Mouse (Mus musculus) urinary bladder, postnatal 14 days (tissue): ENCODE measurements around the gene Gm20388.
A peak's percentile ranks its signal among the peaks of the same experiment; 100 is the strongest.

Experiments
- DNase-seq: peaks from one replicate; pipeline ENCODE4 v3.0.0; 2021; ENCODE audit warnings: low spot score

Gm20388 gene

DNA sequence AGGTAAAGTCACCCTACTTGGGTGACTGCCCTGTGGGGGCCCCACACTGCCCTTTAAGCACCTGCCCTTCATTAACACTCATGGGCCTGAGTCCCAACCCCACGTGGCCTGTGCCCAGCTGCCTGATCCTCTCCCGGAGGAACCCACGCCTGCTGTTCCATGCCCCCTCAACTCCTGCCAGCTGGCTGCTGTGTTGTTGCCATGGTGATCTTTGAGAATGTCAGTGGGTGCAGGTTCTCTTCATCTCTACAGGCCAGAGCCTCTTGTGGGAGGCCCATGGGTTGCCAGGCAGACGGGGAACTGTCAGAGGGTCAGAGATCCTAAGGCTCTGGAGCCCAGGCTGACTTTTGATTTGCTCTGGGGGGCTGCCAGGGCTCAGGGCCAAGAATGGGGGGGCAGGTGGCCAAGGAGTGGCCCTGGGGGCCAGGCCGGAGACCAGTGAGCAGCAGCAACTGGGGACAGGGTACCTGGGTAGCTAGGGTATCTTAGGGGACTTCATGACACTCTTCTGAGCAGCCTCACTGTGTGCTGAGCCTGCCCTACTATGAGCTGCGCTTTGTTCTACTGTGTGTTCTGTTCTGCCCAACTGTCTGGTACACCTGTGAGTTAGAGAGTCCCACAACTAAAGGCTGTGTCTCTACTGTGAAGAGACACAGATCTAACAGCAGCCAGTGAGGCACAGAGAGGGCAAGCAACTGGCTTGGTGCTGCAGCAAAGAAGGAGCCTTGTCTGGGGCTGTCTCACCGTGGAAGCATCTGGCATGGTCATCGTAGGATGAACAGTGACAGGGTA, 381.9 kb downstream of the Gm20388 start:
- no peak for DNase-seq

DNA sequence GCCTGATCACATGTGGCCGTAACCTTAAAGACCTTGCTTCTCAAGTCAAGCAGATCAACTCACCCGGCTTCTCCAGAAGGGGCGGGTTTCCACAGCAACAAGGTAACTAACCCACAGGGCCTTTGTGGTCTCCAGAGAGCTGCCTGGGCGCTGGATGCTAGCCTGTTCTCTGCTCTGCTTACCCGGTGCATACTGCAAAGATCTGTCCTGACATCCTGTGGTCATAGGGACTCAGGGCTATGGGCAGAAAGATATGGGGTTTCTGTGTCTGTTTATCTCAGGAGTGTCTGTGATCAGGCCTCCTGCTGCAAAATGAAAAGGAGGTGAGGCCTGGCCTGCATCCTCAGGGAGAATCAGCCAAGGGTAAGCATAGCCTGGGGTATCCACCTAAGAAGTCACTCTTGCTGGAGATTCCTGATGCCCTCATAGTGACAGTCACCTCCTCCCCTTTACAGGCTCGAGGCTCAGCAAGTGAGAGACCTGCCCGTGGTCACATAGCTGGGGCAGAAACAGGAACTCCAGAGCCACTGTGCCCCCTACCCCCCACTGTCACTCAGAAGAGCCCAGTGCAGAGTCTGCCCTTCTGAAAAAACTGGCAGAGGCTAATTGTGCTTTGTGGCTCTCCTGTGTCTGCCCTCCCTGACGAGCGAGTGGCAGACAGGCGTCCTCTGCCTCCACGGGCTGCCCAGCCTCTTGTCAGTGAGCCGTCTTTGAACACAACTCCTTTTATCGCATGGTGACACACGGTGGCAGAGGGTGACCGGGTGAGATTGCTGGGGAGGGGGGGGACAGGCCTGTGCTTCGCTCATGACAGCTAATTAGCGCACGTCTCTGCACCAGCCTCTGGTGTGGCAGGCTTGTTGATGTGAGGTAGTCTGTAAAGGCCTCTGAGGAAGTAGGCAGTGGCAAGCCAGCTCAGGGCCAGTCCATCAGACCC, 383.0 kb downstream of the Gm20388 start:
- DNase-seq, result no peak

DNA sequence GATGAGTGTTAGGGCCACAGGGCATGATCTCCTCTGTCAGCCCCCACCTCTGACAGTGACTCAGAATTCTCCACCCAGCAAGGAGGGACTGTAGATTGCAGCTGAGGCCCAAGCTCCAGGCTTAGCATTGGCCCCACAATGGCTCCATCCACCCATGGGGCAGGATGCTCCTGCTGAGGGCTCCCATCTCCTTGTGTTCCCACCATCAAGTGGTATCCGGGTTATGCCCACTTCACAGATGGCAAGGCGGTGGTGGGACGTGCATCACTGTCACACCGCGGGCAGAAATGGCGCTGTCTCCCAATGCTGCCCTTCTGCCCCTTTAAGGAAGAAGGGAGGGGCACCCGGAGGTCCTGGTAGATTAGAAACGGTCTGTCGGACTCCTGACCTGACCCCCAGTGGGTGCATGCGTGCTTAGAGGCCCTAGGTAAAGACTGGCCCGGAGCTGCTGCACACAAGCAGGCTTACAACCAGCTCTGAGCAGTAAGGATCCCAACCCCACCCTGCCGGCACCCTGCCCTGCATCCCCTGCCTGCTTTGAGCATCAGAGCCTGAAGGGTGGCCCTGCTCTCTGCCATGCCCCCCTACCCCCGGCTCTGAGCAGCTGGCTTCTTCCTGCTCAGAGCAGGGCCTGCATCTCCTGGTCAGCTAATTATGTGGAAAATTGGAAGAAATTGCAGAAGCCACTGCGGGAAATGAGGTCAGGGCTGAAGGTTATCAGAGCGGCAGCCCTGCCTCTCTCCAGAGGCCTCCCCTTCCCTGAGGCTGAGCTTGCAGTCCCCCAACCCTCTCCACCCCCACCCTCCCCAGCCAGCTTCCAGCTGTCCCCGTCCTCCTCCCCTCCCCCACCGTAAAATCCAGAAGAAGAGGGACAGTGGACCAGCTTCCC, 384.6 kb downstream of the Gm20388 start:
- no peak for DNase-seq

DNA sequence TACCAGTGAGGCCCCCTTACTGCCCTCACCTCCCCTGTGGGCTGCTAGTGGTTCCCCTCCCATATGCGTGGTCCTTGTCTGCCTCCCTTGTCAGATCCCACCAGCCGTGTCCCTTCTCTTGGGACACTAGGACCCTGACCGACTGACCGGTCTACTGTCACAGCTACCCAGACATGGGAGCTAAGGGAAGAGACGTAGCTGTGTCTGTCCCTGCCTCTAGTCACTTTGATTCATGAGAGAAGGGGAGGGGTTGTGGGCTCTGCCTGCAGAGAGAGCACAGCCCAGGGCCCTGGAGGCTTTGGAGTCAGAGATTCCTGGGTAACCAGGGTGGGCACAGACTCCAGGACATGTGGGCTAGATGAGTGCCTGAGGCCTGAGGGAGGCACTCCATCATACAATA, 386.4 kb downstream of the Gm20388 start:
- DNase-seq, result no peak

DNA sequence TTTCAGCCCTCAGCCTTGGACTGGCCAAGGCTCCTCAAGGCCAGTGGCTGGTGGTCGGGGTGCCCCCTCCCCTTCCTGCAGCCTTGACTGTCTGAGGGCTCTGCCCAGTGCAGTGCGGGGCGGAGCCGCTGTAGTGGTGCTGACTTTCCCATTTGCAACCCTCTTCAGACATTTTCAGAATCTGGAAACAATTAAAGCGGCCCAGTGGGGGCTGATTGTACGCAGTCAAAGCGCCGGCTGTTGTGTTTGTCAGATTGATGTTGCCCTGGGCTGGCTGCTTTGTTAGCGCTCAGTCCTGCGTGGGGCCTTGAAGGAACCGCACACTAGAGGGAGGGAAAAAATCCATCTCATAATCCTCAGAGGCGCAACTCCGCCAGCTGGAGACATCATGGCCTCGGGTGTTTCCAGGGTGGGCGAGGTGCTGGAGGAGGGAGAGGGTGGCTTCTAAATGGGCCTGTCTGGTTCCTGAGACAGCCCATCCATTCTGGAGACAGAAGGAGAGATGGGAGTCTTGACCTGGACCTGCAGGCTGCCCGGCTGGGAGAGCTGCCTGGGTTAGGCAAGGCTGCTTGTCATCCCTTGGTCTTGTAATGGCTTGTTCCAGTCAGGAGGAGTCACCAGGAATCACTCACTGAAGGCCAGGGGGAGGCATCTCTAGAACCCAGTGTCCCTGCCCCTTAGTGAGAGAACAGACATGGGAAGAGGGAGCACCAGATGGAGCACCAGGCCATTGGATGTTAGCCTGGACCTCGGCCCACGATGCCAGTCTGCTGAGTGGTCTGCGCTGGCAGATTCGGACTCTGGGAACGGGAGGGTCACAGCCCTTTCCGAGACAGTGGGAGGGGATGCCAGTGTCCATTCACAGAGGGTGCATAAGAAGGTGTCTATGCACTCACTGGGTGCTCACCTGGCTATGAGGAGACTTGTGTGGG, 388.2 kb downstream of the Gm20388 start:
- DNase-seq, result no peak

DNA sequence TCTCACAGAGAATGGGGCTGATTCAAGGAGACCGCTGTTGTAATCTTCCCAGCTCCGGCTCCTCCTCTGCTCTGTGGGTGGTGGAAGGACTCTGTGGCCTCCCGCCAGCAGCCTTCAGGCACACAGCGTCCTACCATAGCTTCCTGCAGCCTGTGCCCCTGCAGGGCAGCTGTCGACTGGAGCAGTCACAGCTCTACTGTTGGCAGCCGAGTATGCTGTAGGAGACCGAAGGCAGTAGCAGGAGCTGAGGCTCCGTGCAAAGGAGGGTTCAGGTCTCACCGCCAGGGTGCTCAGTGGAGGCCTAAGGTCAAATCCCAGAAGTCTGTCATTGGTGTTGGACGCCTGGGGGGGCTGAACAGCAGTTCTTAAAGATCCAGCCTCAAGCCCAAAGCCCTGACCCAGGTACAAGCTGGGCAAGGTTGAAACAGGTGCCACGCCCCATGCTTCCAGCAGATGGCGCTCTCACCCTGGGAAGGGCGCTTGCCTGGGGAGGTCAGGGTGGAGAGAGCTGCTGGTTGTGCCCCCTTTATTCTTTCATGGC, 390.0 kb downstream of the Gm20388 start:
- DNase-seq, result peak; percentile 79

DNA sequence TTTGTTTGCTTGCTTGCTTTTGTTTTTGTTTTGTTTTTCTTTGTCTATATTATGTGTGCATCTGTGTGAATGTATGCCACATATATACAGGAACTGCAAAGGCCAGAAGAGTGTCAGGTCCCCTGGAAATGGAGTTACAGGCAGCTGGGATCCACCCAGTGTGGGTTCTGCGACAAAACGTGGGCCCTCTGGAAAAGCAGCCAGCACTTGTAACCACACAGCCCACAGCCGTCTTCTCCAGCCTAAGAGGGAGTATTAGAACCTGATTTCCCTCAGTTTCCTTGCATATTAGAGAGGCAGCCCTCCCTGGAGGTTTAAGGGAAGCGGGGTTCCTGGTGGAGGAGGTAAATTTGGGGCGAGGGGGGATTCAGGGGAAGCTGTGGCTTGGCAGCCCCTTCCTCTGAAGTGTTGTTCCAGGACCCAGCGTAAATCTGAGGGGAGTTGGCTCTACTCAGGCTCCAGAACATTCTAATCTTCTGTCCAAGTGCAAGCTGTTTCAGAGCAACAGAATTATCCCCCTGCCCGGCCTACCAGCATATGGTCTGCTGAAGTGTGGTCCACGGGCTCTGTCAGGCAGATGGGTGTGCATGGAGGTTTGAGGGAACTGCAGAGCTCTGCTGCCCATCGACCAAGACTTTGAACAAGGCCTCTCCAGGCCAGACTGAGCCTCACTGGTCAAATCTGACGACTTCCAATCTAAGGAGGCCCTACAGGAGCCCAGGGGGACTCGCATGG, 392.5 kb downstream of the Gm20388 start:
- DNase-seq, result no peak

DNA sequence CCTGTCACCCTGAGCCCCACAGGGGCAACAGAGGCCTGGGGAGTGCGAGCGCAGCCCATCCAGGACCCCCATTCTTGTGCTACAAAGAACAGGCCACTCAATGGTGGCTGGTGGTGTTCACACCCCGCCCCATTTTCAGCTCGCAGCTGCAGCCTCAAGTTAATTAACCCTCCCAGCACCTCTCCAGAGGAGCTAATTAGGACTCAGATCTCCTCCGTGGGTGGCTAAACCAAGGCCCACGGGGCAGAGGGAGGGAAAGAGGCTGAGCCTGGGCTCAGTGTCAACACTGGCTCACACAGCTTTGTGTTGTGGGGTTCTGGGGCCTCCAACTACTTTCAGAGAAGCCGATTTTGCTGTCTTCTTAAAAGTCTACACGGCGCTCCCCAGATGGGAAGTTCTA, 393.5 kb downstream of the Gm20388 start:
- no peak for DNase-seq

DNA sequence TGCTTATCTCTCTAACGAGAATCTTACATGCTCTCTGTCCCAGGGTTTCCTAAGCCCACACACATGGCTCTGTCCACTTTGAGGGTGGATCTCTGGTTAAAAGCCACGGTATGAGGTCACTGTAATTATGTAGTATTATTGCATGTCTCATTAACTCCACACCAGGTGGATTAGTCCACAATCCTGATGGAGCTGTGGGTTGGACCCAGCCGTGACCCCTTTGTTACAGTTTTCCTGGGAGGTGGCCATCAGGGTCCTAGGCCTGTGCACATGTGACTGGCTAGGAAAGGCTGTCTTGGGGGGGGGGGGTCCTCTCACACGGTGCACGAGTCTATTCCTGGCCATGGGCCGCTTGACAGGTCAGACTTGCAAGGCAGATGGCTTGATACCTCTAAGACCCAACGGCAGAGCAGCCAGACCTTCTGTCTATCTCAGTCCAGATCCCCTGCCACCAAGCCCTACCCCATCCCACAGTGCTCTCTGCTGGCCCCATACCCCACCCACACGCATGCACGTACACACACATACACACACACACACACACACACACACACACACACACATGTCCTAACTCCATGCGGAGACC, 395.3 kb downstream of the Gm20388 start:
- DNase-seq, result no peak

DNA sequence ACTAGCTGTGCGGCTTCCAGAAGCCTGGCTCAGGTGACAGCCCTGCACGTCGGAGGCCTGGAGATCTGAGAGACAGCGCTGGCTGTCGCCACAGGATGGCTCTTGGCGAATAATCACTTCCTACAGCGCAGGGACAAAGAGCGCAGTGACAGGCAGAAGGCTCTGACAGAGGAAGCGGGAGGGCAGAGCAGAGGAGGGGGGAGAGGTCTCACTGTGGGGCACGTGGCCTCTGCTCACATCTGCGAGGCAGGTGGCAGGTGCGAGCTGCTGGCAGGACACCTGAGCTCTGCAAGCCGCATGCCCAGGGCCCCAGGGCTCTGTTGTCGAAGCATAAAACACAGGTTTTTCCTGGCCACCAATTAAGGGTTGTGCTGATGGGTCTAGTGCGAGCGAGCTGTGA, 396.5 kb downstream of the Gm20388 start:
- no peak for DNase-seq

DNA sequence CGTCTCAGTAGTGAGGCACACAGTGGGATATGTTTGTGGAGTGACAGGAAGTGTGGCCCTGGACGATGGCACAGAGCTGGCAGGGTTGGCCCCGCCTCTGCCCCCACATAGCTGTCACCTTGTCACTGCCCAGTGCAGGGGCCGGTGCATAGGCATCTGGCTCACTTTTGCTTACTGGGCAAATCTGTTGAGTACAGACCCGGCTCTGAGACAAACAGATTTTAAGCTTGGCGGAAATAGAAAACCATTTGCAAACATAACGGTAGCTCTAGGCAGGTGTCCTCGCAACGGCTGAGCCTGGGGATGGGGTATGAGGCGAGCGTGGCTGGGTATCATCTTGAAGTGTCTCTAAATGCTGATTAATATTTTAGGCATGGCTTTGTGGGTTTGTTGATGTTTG, 396.9 kb downstream of the Gm20388 start:
- no peak for DNase-seq

DNA sequence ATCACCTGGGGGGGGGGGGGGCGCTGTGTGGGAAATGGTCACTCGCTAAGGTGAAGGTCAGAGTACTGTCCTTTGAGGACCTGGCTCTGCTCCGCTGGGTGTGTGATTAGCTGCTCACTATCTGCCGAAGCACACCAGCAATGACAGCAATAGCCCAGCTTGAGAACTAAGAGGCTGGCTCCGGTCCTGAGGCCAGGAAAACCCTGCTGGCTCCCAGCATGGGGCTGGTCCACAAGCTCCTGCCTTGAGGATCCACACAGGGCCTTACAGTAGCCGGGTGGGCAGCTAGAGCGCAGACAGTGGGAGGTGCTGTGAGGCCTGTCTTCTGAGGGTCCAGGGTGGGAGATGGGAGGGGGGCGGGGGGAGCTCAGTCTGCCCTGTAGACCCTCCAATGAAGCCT, 397.5 kb downstream of the Gm20388 start:
- DNase-seq, result no peak

DNA sequence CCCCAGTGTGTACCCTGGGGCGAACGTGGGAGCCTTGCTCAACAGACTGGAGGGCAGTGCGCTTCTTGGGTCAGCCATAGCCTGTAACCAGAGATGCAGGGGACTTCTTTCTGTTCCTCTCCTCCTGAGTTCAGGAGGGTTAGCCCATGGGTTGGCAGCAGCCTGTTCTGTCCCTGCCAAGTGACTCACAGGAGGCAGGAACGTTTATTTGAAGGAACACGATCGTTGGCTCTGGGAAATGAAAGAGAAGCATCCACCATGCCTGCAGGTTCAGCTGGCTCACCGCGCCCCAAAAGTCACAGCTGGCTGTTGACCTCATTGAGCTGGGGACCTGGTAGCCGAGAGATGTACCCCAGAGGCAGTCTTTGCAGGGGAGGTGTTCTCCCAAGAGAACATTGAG, 397.9 kb downstream of the Gm20388 start:
- DNase-seq, result peak; percentile 60

DNA sequence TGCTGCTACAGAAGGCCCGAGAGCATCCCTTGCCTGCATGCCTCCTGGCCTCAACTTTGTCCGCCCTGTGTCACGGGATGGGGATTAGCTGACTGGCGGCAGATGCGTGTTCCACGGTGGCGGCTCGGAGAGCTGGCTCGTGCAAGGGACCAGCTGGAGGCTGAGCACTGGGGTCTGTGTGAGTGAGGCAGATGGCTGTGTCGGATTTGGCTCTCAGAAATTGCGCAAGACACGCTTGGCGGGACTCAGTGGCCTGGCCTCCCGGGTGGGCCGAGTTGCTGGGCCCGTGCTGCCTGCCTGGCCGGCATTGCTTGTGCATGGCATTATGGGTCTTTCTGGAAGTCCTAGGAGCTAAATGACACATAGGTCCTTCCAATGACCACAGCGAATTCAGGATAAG, 398.7 kb downstream of the Gm20388 start:
- DNase-seq, result peak; percentile 72

DNA sequence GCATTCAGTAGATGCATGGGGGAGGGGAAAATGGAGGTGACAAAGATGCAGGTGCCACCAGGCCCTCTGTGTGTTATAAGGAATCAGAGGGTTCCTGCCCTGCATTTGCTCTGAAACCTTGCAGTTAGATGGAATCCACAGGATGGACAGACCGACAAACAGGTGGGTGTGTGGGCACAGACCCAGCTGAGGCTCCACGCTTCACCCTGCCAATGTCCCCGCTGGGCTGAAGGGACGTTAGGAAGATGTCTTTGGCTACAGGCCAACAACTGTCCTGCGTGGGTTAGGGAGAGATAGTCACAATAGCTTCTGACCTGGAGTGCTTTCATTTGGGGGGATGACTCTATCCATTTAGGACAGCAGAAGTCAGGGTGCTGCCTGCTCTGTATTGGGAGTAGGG, 399.4 kb downstream of the Gm20388 start:
- DNase-seq, result no peak

DNA sequence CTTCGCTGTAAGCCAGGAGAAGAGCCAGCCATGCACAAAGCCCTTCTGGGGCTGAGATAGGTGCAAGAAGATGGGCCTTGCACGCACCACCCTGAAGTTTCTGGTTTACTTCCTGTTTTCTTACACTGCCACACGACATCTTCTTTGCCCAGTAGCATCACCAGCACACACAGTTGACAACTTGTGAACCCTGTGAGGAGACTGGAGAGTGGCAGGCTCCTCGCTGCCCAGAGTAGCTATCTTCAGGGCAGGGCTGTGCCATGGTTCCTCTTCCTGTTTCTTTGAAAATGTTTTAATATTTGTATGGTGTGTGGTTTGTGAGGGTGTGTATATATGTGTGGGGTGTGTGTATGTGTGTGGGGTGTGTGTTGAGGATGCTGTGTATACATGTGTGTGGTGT, 401.8 kb downstream of the Gm20388 start:
- no peak for DNase-seq

DNA sequence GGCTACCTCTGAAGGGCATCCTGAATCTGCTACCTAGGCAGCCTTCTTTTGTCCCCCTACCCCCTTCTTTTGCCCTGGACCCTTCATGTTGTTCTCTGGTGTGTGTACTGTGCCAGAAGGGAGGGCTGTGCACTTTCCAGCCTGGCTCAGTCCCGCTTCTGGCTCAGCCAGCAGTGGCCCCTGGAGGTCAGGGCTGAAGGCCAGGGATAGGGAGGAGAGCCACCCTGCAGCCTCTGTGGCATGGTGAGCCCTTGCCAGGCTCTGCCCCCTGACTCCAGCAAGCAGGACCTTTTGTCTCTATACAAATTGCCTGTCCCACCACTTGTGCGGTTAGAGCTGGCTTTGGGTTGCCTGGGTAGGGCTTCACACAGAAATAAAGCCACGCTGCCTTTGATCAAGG, 403.0 kb downstream of the Gm20388 start:
- DNase-seq, result no peak

DNA sequence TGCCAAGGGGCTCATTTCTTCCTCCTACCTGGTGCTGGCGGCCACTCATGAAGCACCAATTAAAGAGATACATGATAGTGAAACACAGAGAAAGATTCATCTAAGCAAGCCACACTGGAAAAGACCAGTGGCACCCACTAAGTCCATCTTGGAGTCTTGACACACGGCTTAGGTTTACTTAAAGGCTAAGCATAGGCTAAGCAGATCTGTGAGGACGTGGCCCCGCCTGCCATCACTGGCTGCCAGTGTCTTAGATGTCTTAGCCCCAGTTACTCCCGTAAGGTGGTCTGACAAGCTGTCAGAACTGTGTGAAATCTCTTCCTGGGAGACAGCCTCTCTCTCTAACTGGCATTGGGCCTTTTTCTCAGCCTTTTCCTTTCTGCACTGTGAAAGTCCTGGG, 404.3 kb downstream of the Gm20388 start:
- DNase-seq, result no peak

DNA sequence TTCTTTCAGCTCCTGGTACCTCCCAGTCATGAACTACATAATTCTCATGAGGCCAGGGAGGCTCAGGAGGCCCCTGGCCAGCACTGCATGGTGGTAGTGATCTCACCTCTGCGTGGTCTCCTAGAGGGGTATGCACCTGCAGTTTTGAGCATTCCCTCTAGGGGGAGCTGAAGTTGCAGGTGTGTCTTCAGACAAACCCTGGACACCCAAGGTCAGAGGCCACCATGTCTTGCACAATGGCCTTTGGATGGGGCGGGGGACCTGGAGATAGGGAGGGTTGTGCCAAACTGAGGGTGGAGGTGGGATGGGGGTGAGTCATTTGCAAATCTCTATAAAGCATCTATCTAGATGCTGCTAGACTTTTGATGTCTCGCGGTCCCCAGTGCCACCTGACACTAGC, 405.0 kb downstream of the Gm20388 start:
- DNase-seq, result peak; percentile 38

DNA sequence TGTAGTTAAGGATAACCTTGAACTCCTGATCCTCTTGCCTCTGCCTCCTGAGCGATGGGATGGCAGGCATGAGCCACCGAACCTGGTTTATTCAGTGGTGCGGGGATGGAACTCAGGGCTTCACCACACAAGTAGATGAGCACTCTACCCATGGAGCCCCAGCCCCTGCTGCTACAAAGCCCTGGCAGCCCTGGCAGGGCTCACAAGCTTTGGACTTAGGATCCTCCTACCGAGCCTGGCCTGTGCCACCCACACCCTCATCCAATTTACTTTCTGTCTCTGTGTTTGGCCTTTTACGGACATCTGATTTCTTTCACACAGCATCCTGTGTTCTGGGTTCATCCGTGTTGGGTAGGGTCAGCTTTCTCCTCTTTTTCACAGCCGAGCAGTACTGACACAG, 406.1 kb downstream of the Gm20388 start:
- DNase-seq, result no peak
